Mouse (Mus musculus): Measurements from ENCODE around the gene Casc3. TPM values are rescaled to one million over a fixed set of nuclear protein-coding genes. Genes with fewer than 3 reads are reported as not detected.

Casc3 gene
- polyA plus RNA-seq, 1 experiment, result 30.2 TPM

DNA sequence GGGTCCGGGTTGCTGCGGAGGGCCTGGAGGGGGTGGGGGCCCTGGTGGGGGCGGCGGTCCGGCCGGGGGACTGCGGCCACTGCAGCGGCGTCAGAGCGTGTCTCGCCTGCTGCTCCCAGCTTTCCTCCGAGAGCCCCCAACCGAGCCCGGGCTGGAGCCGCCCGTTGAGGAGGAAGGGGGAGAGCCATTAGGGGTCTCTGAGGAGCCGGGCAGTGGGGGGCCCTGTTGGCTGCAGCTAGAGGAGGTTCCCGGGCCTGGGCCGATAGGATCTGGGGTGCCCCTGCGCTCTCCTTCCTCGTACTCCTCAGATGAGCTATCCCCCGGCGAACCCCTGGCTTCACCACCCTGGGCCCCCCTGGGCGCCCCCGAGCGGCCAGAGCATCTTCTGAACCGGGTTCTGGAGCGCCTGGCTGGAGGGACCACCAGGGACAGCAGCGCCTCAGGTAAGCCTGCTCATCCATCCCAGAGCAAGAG, 32.6 kb downstream of the Casc3 start:
- Histone ChIP-seq H3K27ac (ENCODE audit: insufficient read depth, low read length) (no peak overlapping the region), H3K4me1 (ENCODE audit: control insufficient read depth, insufficient read depth, insufficient read length) (peaks cover 10% of the 10 kb centered on the region), H3K27me3 (ENCODE audit: control insufficient read depth, insufficient read depth, low read length) (peaks cover 4% of the 10 kb centered on the region; the same call in 1 of the 2 replicates), H3K36me3 (ENCODE audit: control insufficient read depth, insufficient read depth, low read length) (peaks cover 10% of the 10 kb centered on the region), H3K4me3 (ENCODE audit: extremely low read depth, insufficient read depth, insufficient read length) (peak overlapping the region; percentile 73; the same call in 1 of the 2 replicates)
- DNase-seq (ENCODE audit: low read depth in 1 of 2, low spot score in 2 of 2), result no peak
- WGBS, result 8% methylated on average over 29 of the region's 29 CpGs
- TF ChIP-seq CTCF (IDR thresholded peaks at IDR 0.05; ENCODE audit: extremely low read depth, insufficient read depth, insufficient read length, insufficient replicate concordance) (no peak), POLR2A (IDR thresholded peaks at IDR 0.05; ENCODE audit: low read depth, low read length) (no peak)

DNA sequence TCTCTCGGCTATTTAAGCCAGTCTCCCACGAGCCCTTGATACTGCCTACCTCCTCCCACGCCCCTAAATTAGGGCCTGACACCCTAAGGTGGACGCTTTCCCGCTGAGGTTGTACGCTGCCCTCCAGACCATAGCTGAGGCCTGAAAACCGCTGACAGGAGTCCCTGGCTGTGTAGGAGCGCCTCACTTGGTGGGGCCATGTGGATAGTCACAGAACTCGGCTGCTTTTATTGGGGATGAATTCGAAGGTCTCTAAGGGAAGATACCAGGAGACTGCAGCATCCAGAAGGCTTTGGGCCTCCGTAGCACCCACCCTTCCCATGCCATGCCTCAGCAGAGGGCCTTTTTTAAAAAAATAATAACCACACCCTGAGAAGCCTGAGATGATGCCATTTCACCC, 33.2 kb downstream of the Casc3 start:
- WGBS, result 86% methylated on average over 11 of the region's 11 CpGs

DNA sequence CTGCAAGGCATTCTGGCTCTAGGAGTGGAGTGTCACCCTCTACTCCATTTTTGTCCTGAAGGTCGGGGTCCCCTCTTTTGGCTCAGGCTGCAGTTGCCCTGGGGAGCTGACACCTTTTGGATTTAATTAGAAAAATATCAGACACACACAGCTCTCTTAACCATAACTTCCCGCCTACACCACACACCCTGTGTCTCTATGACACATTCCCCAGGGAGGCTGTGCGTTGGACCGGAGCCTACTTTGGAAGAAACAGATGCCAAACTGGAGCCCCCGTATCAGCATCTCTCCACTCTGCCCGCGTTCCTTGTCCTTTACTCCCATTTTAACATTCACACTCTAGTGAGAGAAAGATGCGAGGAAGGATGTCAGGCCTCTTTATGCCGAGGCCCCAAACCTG, 33.8 kb downstream of the Casc3 start:
- H3K36me3 ChIP-seq (ENCODE audit: control insufficient read depth, insufficient read depth, low read length), result peaks cover 1% of the 10 kb centered on the region; the same call in 1 of the 2 replicates
- TF ChIP-seq POLR2A (IDR thresholded peaks at IDR 0.05; ENCODE audit: low read depth, low read length), result no peak
- H3K27me3 ChIP-seq (ENCODE audit: control insufficient read depth, insufficient read depth, low read length), result peaks cover 4% of the 10 kb centered on the region; the same call in 1 of the 2 replicates
- H3K27ac ChIP-seq (ENCODE audit: insufficient read depth, low read length), result no peak overlapping the region
- no peak for DNase-seq (ENCODE audit: low read depth in 1 of 2, low spot score in 2 of 2)
- H3K4me1 ChIP-seq (ENCODE audit: control insufficient read depth, insufficient read depth, insufficient read length), result peaks cover 10% of the 10 kb centered on the region
- H3K4me3 ChIP-seq (ENCODE audit: extremely low read depth, insufficient read depth, insufficient read length), result no peak overlapping the region
- 53% methylated on average over 9 of the region's 9 CpGs for WGBS

More for the DNA sequence above, 33.2 kb downstream of the Casc3 start:
- Histone ChIP-seq H3K4me1 (ENCODE audit: control insufficient read depth, insufficient read depth, insufficient read length) (peaks cover 10% of the 10 kb centered on the region), H3K4me3 (ENCODE audit: extremely low read depth, insufficient read depth, insufficient read length) (no peak overlapping the region), H3K27ac (ENCODE audit: insufficient read depth, low read length) (no peak overlapping the region), H3K27me3 (ENCODE audit: control insufficient read depth, insufficient read depth, low read length) (peaks cover 4% of the 10 kb centered on the region; the same call in 1 of the 2 replicates), H3K36me3 (ENCODE audit: control insufficient read depth, insufficient read depth, low read length) (peaks cover 6% of the 10 kb centered on the region)
- DNase-seq (ENCODE audit: low read depth in 1 of 2, low spot score in 2 of 2), result no peak
- TF ChIP-seq CTCF (IDR thresholded peaks at IDR 0.05; ENCODE audit: extremely low read depth, insufficient read depth, insufficient read length, insufficient replicate concordance) (no peak), POLR2A (IDR thresholded peaks at IDR 0.05; ENCODE audit: low read depth, low read length) (no peak)

DNA sequence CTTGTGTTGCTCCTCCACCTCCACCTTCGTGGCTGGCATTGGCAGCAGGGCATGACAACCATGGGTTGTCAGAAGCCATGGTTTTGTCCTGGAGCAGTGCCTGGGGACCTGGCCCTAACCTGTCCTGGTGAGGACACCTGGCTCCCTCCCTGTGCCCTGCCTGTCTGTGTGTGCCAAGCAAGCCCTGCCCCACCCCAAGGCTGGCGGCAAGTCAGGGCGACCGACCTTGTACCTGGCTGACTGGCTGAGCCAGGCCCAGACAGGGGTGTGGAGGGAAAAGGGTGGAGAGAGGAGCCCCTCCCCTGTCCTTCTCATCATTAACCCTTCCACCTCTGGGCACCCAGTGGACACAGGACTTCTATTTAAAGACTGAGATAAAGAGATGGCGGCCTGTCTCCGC, 34.7 kb downstream of the Casc3 start:
- no peak for TF ChIP-seq CTCF (IDR thresholded peaks at IDR 0.05; ENCODE audit: extremely low read depth, insufficient read depth, insufficient read length, insufficient replicate concordance)
- TF ChIP-seq POLR2A (IDR thresholded peaks at IDR 0.05; ENCODE audit: low read depth, low read length), result no peak
- no peaks in the 10 kb centered on the region for H3K36me3 ChIP-seq (ENCODE audit: control insufficient read depth, insufficient read depth, low read length)
- 65% methylated on average over 6 of the region's 6 CpGs for WGBS
- H3K27me3 ChIP-seq (ENCODE audit: control insufficient read depth, insufficient read depth, low read length), result peaks cover 4% of the 10 kb centered on the region; the same call in 1 of the 2 replicates
- H3K4me3 ChIP-seq (ENCODE audit: extremely low read depth, insufficient read depth, insufficient read length), result no peak overlapping the region
- DNase-seq (ENCODE audit: low read depth in 1 of 2, low spot score in 2 of 2), result no peak
- no peak overlapping the region for H3K27ac ChIP-seq (ENCODE audit: insufficient read depth, low read length)
- peaks cover 10% of the 10 kb centered on the region for H3K4me1 ChIP-seq (ENCODE audit: control insufficient read depth, insufficient read depth, insufficient read length)

DNA sequence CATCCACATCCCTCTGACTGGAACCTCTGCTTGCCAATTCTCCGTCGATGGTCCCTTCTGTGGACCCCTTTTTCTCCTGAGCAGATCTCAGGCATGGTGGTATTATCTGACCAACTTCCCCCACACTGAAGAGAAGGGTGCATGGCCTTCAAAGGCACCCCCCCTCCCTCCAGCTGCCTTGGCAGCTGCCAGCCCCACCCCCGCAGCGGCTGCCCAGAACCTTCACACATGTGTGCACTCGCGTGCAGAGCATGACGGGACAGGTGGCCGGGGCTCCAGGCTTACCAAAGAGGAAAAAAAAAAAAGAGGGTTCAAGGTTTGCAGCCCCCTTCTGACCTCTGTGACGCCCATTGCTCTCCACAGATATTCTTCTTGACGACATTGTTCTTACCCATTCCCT, 35.2 kb downstream of the Casc3 start:
- Histone ChIP-seq H3K27ac (ENCODE audit: insufficient read depth, low read length) (no peak overlapping the region), H3K36me3 (ENCODE audit: control insufficient read depth, insufficient read depth, low read length) (no peaks in the 10 kb centered on the region), H3K27me3 (ENCODE audit: control insufficient read depth, insufficient read depth, low read length) (peaks cover 4% of the 10 kb centered on the region; the same call in 1 of the 2 replicates), H3K4me1 (ENCODE audit: control insufficient read depth, insufficient read depth, insufficient read length) (peaks cover 10% of the 10 kb centered on the region), H3K4me3 (ENCODE audit: extremely low read depth, insufficient read depth, insufficient read length) (no peak overlapping the region)
- 38% methylated on average over 10 of the region's 10 CpGs for WGBS
- DNase-seq (ENCODE audit: low read depth in 1 of 2, low spot score in 2 of 2), result peak in 1 of 2 experiments; percentile 43
- TF ChIP-seq CTCF (IDR thresholded peaks at IDR 0.05; ENCODE audit: extremely low read depth, insufficient read depth, insufficient read length, insufficient replicate concordance) (no peak), POLR2A (IDR thresholded peaks at IDR 0.05; ENCODE audit: low read depth, low read length) (no peak)

DNA sequence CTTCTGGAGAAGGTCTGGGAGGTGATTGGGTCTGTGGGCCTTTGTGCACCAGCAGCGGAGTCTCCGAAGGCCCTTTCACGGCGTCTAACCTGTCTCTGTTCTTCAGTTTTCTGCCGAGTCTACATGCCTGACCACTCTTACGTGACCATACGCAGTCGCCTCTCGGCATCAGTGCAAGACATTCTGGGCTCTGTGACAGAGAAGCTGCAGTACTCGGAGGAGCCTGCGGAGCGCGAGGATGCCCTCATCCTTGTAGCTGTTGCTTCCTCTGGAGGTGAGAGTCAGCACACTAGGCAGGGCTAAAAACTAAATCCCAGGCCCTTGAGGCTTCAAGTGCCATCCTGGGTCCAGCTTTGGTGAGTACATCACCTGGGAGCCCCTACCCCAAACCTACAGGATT, 41.3 kb downstream of the Casc3 start:
- no peaks in the 10 kb centered on the region for H3K36me3 ChIP-seq (ENCODE audit: control insufficient read depth, insufficient read depth, low read length)
- no peaks in the 10 kb centered on the region for H3K4me1 ChIP-seq (ENCODE audit: control insufficient read depth, insufficient read depth, insufficient read length)
- no peak overlapping the region for H3K4me3 ChIP-seq (ENCODE audit: extremely low read depth, insufficient read depth, insufficient read length)
- no peak for DNase-seq (ENCODE audit: low read depth in 1 of 2, low spot score in 2 of 2)
- H3K27ac ChIP-seq (ENCODE audit: insufficient read depth, low read length), result no peak overlapping the region
- 93% methylated on average over 13 of the region's 13 CpGs for WGBS
- TF ChIP-seq CTCF (IDR thresholded peaks at IDR 0.05; ENCODE audit: extremely low read depth, insufficient read depth, insufficient read length, insufficient replicate concordance) (no peak), POLR2A (IDR thresholded peaks at IDR 0.05; ENCODE audit: low read depth, low read length) (no peak)
- H3K27me3 ChIP-seq (ENCODE audit: control insufficient read depth, insufficient read depth, low read length), result no peaks in the 10 kb centered on the region

DNA sequence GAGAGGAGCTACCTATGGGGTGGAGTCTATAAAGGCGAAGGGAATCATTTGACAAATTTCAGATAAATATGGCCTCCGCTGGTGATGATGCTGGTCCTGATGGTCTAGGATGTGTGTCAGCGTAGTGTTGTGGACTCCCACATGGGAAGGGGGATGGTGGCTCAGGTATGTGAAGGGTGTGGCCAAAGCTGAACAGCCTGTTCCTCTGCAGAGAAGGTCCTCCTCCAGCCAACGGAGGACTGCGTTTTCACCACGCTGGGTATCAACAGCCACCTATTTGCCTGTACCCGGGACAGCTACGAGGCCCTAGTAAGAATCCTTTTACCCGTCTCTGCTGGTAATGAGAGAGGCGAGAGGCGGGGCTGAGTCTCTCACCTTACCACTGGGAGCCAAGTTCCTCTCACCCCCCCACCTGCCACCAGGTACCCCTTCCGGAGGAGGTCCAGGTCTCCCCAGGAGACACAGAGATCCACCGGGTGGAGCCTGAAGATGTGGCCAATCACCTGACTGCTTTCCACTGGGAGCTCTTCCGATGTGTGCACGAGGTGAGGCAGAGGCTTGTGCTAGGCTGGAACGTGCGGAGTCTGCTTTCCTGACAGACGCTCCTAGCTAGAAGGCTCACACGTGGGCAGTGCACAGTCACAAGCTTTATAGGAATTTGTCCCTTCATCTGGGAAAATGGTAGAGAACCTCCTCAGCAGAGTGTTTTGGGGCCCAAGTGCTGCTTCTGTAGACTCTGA, 42.3 kb downstream of the Casc3 start:
- no peaks in the 10 kb centered on the region for H3K36me3 ChIP-seq (ENCODE audit: control insufficient read depth, insufficient read depth, low read length)
- no peak overlapping the region for H3K27ac ChIP-seq (ENCODE audit: insufficient read depth, low read length)
- H3K27me3 ChIP-seq (ENCODE audit: control insufficient read depth, insufficient read depth, low read length), result no peaks in the 10 kb centered on the region
- H3K4me1 ChIP-seq (ENCODE audit: control insufficient read depth, insufficient read depth, insufficient read length), result no peaks in the 10 kb centered on the region
- TF ChIP-seq CTCF (IDR thresholded peaks at IDR 0.05; ENCODE audit: extremely low read depth, insufficient read depth, insufficient read length, insufficient replicate concordance), result no peak
- H3K4me3 ChIP-seq (ENCODE audit: extremely low read depth, insufficient read depth, insufficient read length), result no peak overlapping the region
- no peak for DNase-seq (ENCODE audit: low read depth in 1 of 2, low spot score in 2 of 2)
- 92% methylated on average over 19 of the region's 19 CpGs for WGBS

Measured in spleen, adult 2 months (tissue).